ENCODE assay signal across 8 mouse cellular contexts in genomic region chr14:60554222-60554740, GRCm38 (mm10).
DNase-seq lines count a peak whose midpoint lies in the region; ATAC-seq and TF ChIP-seq lines count a peak whose summit lies in the region.

No protein-coding gene starts in this region.

- no peak overlapping the region for H3K4me2 ChIP-seq in lung, embryonic 16.5 days (ENCODE audit: low read depth, low read length)
- no peak overlapping the region; the same call in 1 of the 2 replicates for H3K4me2 ChIP-seq in hindbrain, embryonic 11.5 days (replicated peaks; ENCODE audit: low read depth, low read length)
- H3K4me2 ChIP-seq in midbrain, embryonic 16.5 days (ENCODE audit: low read length) = peak overlapping the region; percentile 27
- no peak overlapping the region for H3K4me2 ChIP-seq in heart, embryonic 11.5 days

- ATAC-seq in lung, embryonic 16.5 days (ENCODE audit: low read depth) = peak; percentile 89
- peak; percentile 93 for ATAC-seq in hindbrain, embryonic 11.5 days (ENCODE audit: low FRiP score)
- peak; percentile 96 for ATAC-seq in midbrain, embryonic 16.5 days
- ATAC-seq in heart, embryonic 11.5 days (replicated peaks; ENCODE audit: insufficient number of reproducible peaks, low FRiP score, low TSS enrichment) = no peak

- H3K27me3 ChIP-seq in lung, embryonic 16.5 days (ENCODE audit: control insufficient read depth, insufficient read depth, low read depth, low read length) = no peaks in the 10 kb centered on the region
- H3K27me3 ChIP-seq in hindbrain, embryonic 11.5 days (ENCODE audit: control insufficient read depth, insufficient read depth, low read length) = no peaks in the 10 kb centered on the region
- no peaks in the 10 kb centered on the region for H3K27me3 ChIP-seq in midbrain, embryonic 16.5 days (ENCODE audit: control insufficient read depth, insufficient read depth, low read depth, low read length)
- no peaks in the 10 kb centered on the region for H3K27me3 ChIP-seq in heart, embryonic 11.5 days (ENCODE audit: control insufficient read depth, insufficient read depth, low read length)

- peak overlapping the region; percentile 56 for H3K27ac ChIP-seq in lung, embryonic 16.5 days (ENCODE audit: low read length)
- peak overlapping the region; percentile 80 for H3K27ac ChIP-seq in hindbrain, embryonic 11.5 days (ENCODE audit: low read depth, low read length)
- peak overlapping the region; percentile 80 for H3K27ac ChIP-seq in midbrain, embryonic 16.5 days (ENCODE audit: low read length)
- no peak overlapping the region for H3K27ac ChIP-seq in heart, embryonic 11.5 days (ENCODE audit: low read depth, low read length)

- no peaks in the 10 kb centered on the region for H3K4me1 ChIP-seq in lung, embryonic 16.5 days (replicated peaks; ENCODE audit: control insufficient read depth, insufficient read depth, low read length)
- no peaks in the 10 kb centered on the region for H3K4me1 ChIP-seq in lung, adult 2 months (ENCODE audit: control insufficient read depth, insufficient read depth, low read length)
- H3K4me1 ChIP-seq in hindbrain, embryonic 11.5 days (replicated peaks; ENCODE audit: control insufficient read depth, insufficient read depth, low read length) = peaks cover 8% of the 10 kb centered on the region; the same call in 1 of the 2 replicates
- peaks cover 16% of the 10 kb centered on the region for H3K4me1 ChIP-seq in midbrain, embryonic 16.5 days (ENCODE audit: control insufficient read depth, insufficient read depth, low read length)
- H3K4me1 ChIP-seq in heart, embryonic 11.5 days (ENCODE audit: control insufficient read depth, insufficient read depth, low read length) = no peaks in the 10 kb centered on the region

- no peak overlapping the region for H3K9ac ChIP-seq in lung, embryonic 16.5 days (ENCODE audit: low read length)
- H3K9ac ChIP-seq in hindbrain, embryonic 11.5 days (ENCODE audit: low read depth, low read length) = peak overlapping the region; percentile 31; the same call in 1 of the 2 replicates
- H3K9ac ChIP-seq in midbrain, embryonic 16.5 days (ENCODE audit: low read depth, low read length) = no peak overlapping the region
- H3K9ac ChIP-seq in heart, embryonic 11.5 days (ENCODE audit: low read depth, low read length) = no peak overlapping the region

- H3K36me3 ChIP-seq in lung, embryonic 16.5 days (ENCODE audit: control insufficient read depth, insufficient read depth, low read length) = no peaks in the 10 kb centered on the region
- no peaks in the 10 kb centered on the region for H3K36me3 ChIP-seq in hindbrain, embryonic 11.5 days (ENCODE audit: control insufficient read depth, insufficient read depth, low read length)
- H3K36me3 ChIP-seq in midbrain, embryonic 16.5 days (ENCODE audit: control insufficient read depth, insufficient read depth, low read length) = no peaks in the 10 kb centered on the region
- no peaks in the 10 kb centered on the region for H3K36me3 ChIP-seq in heart, embryonic 11.5 days (ENCODE audit: control insufficient read depth, insufficient read depth, low read length)

- H3K4me3 ChIP-seq in lung, embryonic 16.5 days (ENCODE audit: low read length) = no peak overlapping the region
- H3K4me3 ChIP-seq in lung, adult 2 months (replicated peaks; ENCODE audit: extremely low read depth, low read depth, low read length) = no peak overlapping the region
- H3K4me3 ChIP-seq in hindbrain, embryonic 11.5 days (ENCODE audit: low read depth, low read length) = no peak overlapping the region
- H3K4me3 ChIP-seq in midbrain, embryonic 16.5 days (ENCODE audit: low read depth, low read length) = no peak overlapping the region
- no peak overlapping the region for H3K4me3 ChIP-seq in heart, embryonic 11.5 days (ENCODE audit: low read depth, low read length)

- 23% methylated on average over 6 of the region's 6 CpGs for WGBS in lung, embryonic 16.5 days
- WGBS in lung, adult 2 months = 43% methylated on average over 6 of the region's 6 CpGs
- WGBS in hindbrain, embryonic 11.5 days = 8% methylated on average over 6 of the region's 6 CpGs
- WGBS in midbrain, embryonic 16.5 days = 3% methylated on average over 6 of the region's 6 CpGs
- WGBS in heart, embryonic 11.5 days (ENCODE audit: insufficient replicate concordance) = 36% methylated on average over 6 of the region's 6 CpGs

- DNase-seq in lung, adult 2 months = no peak
- peak; percentile 94 for DNase-seq in hindbrain, embryonic 11.5 days (ENCODE audit: low spot score)
- peak; percentile 67 to 74 for DNase-seq in layer of hippocampus, postnatal 10 days (ENCODE audit: low spot score in 2 of 2)
- DNase-seq in thymus, postnatal 10 days (ENCODE audit: low spot score in 2 of 2) = no peak
- no peak for DNase-seq in ovary, postnatal 36 days (ENCODE audit: low spot score)

- no peak for TF ChIP-seq POLR2A in lung, adult 2 months (IDR thresholded peaks at IDR 0.05; ENCODE audit: borderline replicate concordance, extremely low read depth, low read depth, low read length)

- no peaks in the 10 kb centered on the region for H3K9me3 ChIP-seq in lung, embryonic 16.5 days (ENCODE audit: control insufficient read depth, low read length)
- no peaks in the 10 kb centered on the region for H3K9me3 ChIP-seq in hindbrain, embryonic 11.5 days (ENCODE audit: control insufficient read depth, low read length)
- no peaks in the 10 kb centered on the region for H3K9me3 ChIP-seq in midbrain, embryonic 16.5 days (replicated peaks; ENCODE audit: control insufficient read depth, low read length, poor library complexity, severe bottlenecking)
- H3K9me3 ChIP-seq in heart, embryonic 11.5 days (replicated peaks; ENCODE audit: control insufficient read depth, low read length) = no peaks in the 10 kb centered on the region

- TF ChIP-seq CTCF in lung, adult 2 months (IDR thresholded peaks at IDR 0.05; ENCODE audit: insufficient read depth, low read length) = no peak

Comparison
In these comparisons a context has a peak if more than half of its experiments do, and no peak if none do; other contexts are left out.
1. DNase-seq: peak in hindbrain, embryonic 11.5 days (single experiment) and layer of hippocampus, postnatal 10 days (2 of 2); none in lung, adult 2 months (single experiment), thymus, postnatal 10 days (0 of 2) and ovary, postnatal 36 days (single experiment).